Mouse (Mus musculus) limb, embryonic 11.5 days (tissue): ENCODE data around the gene Aebp1. TPM values are rescaled to one million over a fixed set of nuclear protein-coding genes. Genes with fewer than 3 reads are reported as not detected.

ENCODE experiments used
- ATAC-seq: fragments of 200-750 bp; cut with Nextera tagmentation; 2 replicates; pipeline ENCODE4 v1.8.0; 2017; ENCODE audit warnings: low read depth; ENCODE audit not compliant: insufficient number of reproducible peaks, low FRiP score, low TSS enrichment
- DNase-seq: peaks from one replicate; pipeline ENCODE4 v3.0.0-alpha.2; 2015; ENCODE audit warnings: low spot score
- H3K27ac ChIP-seq: fragments of 300-500 bp; sonication (generic); replicated peaks from 2 replicates; pipeline ENCODE4 v1.5.1; 2014; ENCODE audit warnings: low read depth, mild to moderate bottlenecking, low read length
- H3K27me3 ChIP-seq: fragments of 300-500 bp; sonication (generic); 2 replicates; pipeline ENCODE4 v1.6.1; 2014; ENCODE audit warnings: mild to moderate bottlenecking, low read length, mixed read lengths; ENCODE audit not compliant: control insufficient read depth, insufficient read depth
- H3K36me3 ChIP-seq: fragments of 300-500 bp; sonication (generic); 2 replicates; pipeline ENCODE4 v1.6.1; 2014; ENCODE audit warnings: mild to moderate bottlenecking, low read length, moderate library complexity, mixed read lengths; ENCODE audit not compliant: control insufficient read depth, insufficient read depth
- H3K4me1 ChIP-seq: fragments of 300-500 bp; sonication (generic); 2 replicates; pipeline ENCODE4 v1.6.1; 2014; ENCODE audit warnings: low read length, mixed read lengths; ENCODE audit not compliant: control insufficient read depth, insufficient read depth
- H3K4me2 ChIP-seq: fragments of 300-500 bp; sonication (generic); 2 replicates; pipeline ENCODE4 v1.6.1; 2014; ENCODE audit warnings: low read depth, mild to moderate bottlenecking, moderate library complexity; ENCODE audit not compliant: severe bottlenecking
- H3K4me3 ChIP-seq: fragments of 300-500 bp; sonication (generic); 2 replicates; pipeline ENCODE4 v1.5.1; 2014; ENCODE audit warnings: low read depth, low read length
- H3K9ac ChIP-seq: fragments of 300-500 bp; sonication (generic); 2 replicates; pipeline ENCODE4 v1.6.1; 2014; ENCODE audit warnings: mild to moderate bottlenecking, low read length
- H3K9me3 ChIP-seq: fragments of 300-500 bp; sonication (generic); 2 replicates; pipeline ENCODE4 v1.6.1; 2016; ENCODE audit warnings: low read length; ENCODE audit not compliant: control insufficient read depth
- WGBS: fragments of 180-500 bp; shearing (Covaris S2); extraction: QIAGEN DNeasy Blood & Tissue Kit; methylation state at CpG from one replicate; pipeline ENCODE4 v1.1.7; 2014; 5-methylcytosine and 5-hydroxymethylcytosine counted together
- polyA plus RNA-seq: library from polyadenylated mRNA; unstranded; fragments of >200 nt; fragmentation: Nextera tagmentation; extraction: Ambion mirVana; gene quantifications from 2 replicates; pipeline ENCODE4 v1.2.1, GENCODE M21; 2014

The Aebp1 gene
- polyA plus RNA-seq, 1 experiment from 2014 or later = 5.3 TPM

- H3K9ac ChIP-seq = no peak overlapping the region
- H3K9me3 ChIP-seq = no peaks in the 10 kb centered on the region
- no peak for ATAC-seq
- H3K27me3 ChIP-seq = no peaks in the 10 kb centered on the region
- WGBS = 75% methylated on average over 4 of the region's 4 CpGs
- no peaks in the 10 kb centered on the region for H3K4me1 ChIP-seq
- H3K4me2 ChIP-seq = no peak overlapping the region
- no peak overlapping the region for H3K4me3 ChIP-seq
- no peak overlapping the region for H3K27ac ChIP-seq
- H3K36me3 ChIP-seq = no peaks in the 10 kb centered on the region
- no peak for DNase-seq
These were observed 52.2 kb downstream of the Aebp1 start for GRCm38 (mm10) chr11:5913936-5914335.

GRCm38 (mm10) chr11:5914940-5915339, 53.2 kb downstream of the Aebp1 start:
- ATAC-seq = no peak

GRCm38 (mm10) chr11:5915429-5916177, 53.9 kb downstream of the Aebp1 start:
- Histone ChIP-seq H3K4me1 (no peaks in the 10 kb centered on the region), H3K9me3 (no peaks in the 10 kb centered on the region), H3K36me3 (no peaks in the 10 kb centered on the region), H3K27ac (no peak overlapping the region), H3K4me2 (no peak overlapping the region), H3K4me3 (no peak overlapping the region), H3K9ac (no peak overlapping the region), H3K27me3 (no peaks in the 10 kb centered on the region)
- no peak for ATAC-seq
- DNase-seq = no peak
- 90% methylated on average over 5 of the region's 5 CpGs for WGBS

More at GRCm38 (mm10) chr11:5914940-5915339, 53.2 kb downstream of the Aebp1 start:
- no peak overlapping the region for H3K4me3 ChIP-seq
- no peaks in the 10 kb centered on the region for H3K9me3 ChIP-seq
- H3K27ac ChIP-seq = no peak overlapping the region
- no peaks in the 10 kb centered on the region for H3K4me1 ChIP-seq
- H3K9ac ChIP-seq = no peak overlapping the region
- H3K36me3 ChIP-seq = no peaks in the 10 kb centered on the region
- H3K4me2 ChIP-seq = no peak overlapping the region
- H3K27me3 ChIP-seq = no peaks in the 10 kb centered on the region
- WGBS = 54% methylated on average over 5 of the region's 5 CpGs
- no peak for DNase-seq

- WGBS = 78% methylated on average over 8 of the region's 8 CpGs
- Histone ChIP-seq H3K9ac (no peak overlapping the region), H3K36me3 (no peaks in the 10 kb centered on the region), H3K27ac (no peak overlapping the region), H3K9me3 (no peaks in the 10 kb centered on the region), H3K4me3 (no peak overlapping the region), H3K27me3 (no peaks in the 10 kb centered on the region), H3K4me1 (no peaks in the 10 kb centered on the region), H3K4me2 (no peak overlapping the region)
- ATAC-seq (no peak), DNase-seq (no peak)
These were observed 54.4 kb downstream of the Aebp1 start for GRCm38 (mm10) chr11:5916178-5916548.

GRCm38 (mm10) chr11:5918111-5918510, 56.4 kb downstream of the Aebp1 start:
- no peak overlapping the region for H3K27ac ChIP-seq

GRCm38 (mm10) chr11:5919606-5920005, 57.9 kb downstream of the Aebp1 start:
- 94% methylated on average over 4 of the region's 4 CpGs for WGBS
- no peak overlapping the region for H3K27ac ChIP-seq
- no peak for ATAC-seq
- H3K4me3 ChIP-seq = no peak overlapping the region
- no peak overlapping the region for H3K9ac ChIP-seq
- no peaks in the 10 kb centered on the region for H3K9me3 ChIP-seq
- H3K27me3 ChIP-seq = no peaks in the 10 kb centered on the region
- H3K4me1 ChIP-seq = no peaks in the 10 kb centered on the region
- H3K4me2 ChIP-seq = no peak overlapping the region
- DNase-seq = no peak
- no peaks in the 10 kb centered on the region for H3K36me3 ChIP-seq

More at GRCm38 (mm10) chr11:5918111-5918510, 56.4 kb downstream of the Aebp1 start:
- no peaks in the 10 kb centered on the region for H3K9me3 ChIP-seq
- no peak for DNase-seq
- 67% methylated on average over 2 of the region's 2 CpGs for WGBS
- no peaks in the 10 kb centered on the region for H3K27me3 ChIP-seq
- no peaks in the 10 kb centered on the region for H3K36me3 ChIP-seq
- ATAC-seq = no peak
- H3K4me2 ChIP-seq = no peak overlapping the region
- H3K4me1 ChIP-seq = no peaks in the 10 kb centered on the region
- H3K9ac ChIP-seq = no peak overlapping the region
- H3K4me3 ChIP-seq = no peak overlapping the region

GRCm38 (mm10) chr11:5920323-5920960, 58.7 kb downstream of the Aebp1 start:
- H3K9ac ChIP-seq = no peak overlapping the region
- 30% methylated on average over 17 of the region's 17 CpGs for WGBS
- no peaks in the 10 kb centered on the region for H3K27me3 ChIP-seq
- no peaks in the 10 kb centered on the region for H3K9me3 ChIP-seq
- H3K27ac ChIP-seq = no peak overlapping the region
- no peak for ATAC-seq
- H3K4me1 ChIP-seq = no peaks in the 10 kb centered on the region
- H3K4me3 ChIP-seq = no peak overlapping the region
- no peak overlapping the region for H3K4me2 ChIP-seq
- H3K36me3 ChIP-seq = no peaks in the 10 kb centered on the region
- DNase-seq = no peak
